Mouse (Mus musculus) CH12.LX (cell line): Measurements from ENCODE around the gene Irgm2. TPM values are rescaled to one million over a fixed set of nuclear protein-coding genes. Genes with fewer than 3 reads are reported as not detected.
"Not testable (repeated sequence)": the region's sequence is repeated elsewhere in the genome, so short reads cannot be mapped to it uniquely, and the experiment has no call there.

Source experiments
- DNase-seq: peaks from one replicate; pipeline ENCODE4 v3.0.0-alpha.2; 2013; ENCODE audit errors: extremely low read depth
- H3K27ac ChIP-seq: 2 replicates; pipeline ENCODE4 v1.5.1; 2012; ENCODE audit warnings: low read depth, mild to moderate bottlenecking, control low read depth, moderate library complexity; ENCODE audit not compliant: insufficient read depth
- H3K27me3 ChIP-seq: replicated peaks from 2 replicates; pipeline ENCODE3; 2012; ENCODE audit warnings: inconsistent platforms
- H3K36me3 ChIP-seq, 2 experiments: replicated peaks in 1 of 2; 2 replicates each; pipeline versions ENCODE3 to v1.6.1; 2012; ENCODE audit warnings: inconsistent platforms in 1 of 2, low read length in 1 of 2, mild to moderate bottlenecking in 1 of 2, mixed read lengths in 1 of 2, moderate library complexity in 1 of 2; ENCODE audit not compliant: control insufficient read depth in 1 of 2, insufficient read depth in 1 of 2
- H3K4me1 ChIP-seq, 2 experiments: 2 replicates each; pipeline ENCODE4 v1.6.1; 2012; ENCODE audit warnings: inconsistent platforms in 1 of 2, moderate library complexity in 1 of 2; ENCODE audit not compliant: insufficient read depth in 2 of 2, control insufficient read depth in 1 of 2
- H3K4me2 ChIP-seq: 2 replicates; pipeline ENCODE4 v1.6.1; 2012; ENCODE audit warnings: low read depth, mild to moderate bottlenecking, control low read depth; ENCODE audit not compliant: poor library complexity, insufficient read depth, severe bottlenecking
- H3K4me3 ChIP-seq, 3 experiments: fragments of 150-350 bp in 1 of 3; sonication (generic) in 1 of 3; replicated peaks in 1 of 3; 2 replicates each; pipeline versions ENCODE3 to v1.5.1; 2011 to 2012; ENCODE audit warnings: low read depth in 2 of 3, low read length in 2 of 3, mild to moderate bottlenecking in 2 of 3, moderate library complexity in 2 of 3, control low read depth in 1 of 3, improper control_type of control experiment in 1 of 3, inconsistent platforms in 1 of 3, mixed read lengths in 1 of 3; ENCODE audit not compliant: poor library complexity in 1 of 3
- H3K79me2 ChIP-seq: replicated peaks from 2 replicates; pipeline ENCODE4 v1.6.1; 2012; ENCODE audit warnings: mild to moderate bottlenecking, moderate library complexity; ENCODE audit not compliant: control insufficient read depth, poor library complexity, insufficient read depth, severe bottlenecking; ENCODE audit errors: extremely low read depth
- H3K9ac ChIP-seq: 2 replicates; pipeline ENCODE4 v1.6.1; 2012; ENCODE audit warnings: low read depth, mild to moderate bottlenecking, control low read depth, moderate library complexity; ENCODE audit not compliant: insufficient read depth
- H3K9me3 ChIP-seq: replicated peaks from 2 replicates; pipeline ENCODE3; 2012; ENCODE audit warnings: low read length, inconsistent platforms, mixed read lengths
- BHLHE40 ChIP-seq: IDR thresholded peaks from 2 replicates; pipeline ENCODE4 v1.6.1; 2011; ENCODE audit warnings: mild to moderate bottlenecking, low read depth, low read length, improper control_type of control experiment
- E2F4 ChIP-seq: IDR thresholded peaks from 2 replicates; pipeline ENCODE4 v1.6.1; 2011; ENCODE audit warnings: low read depth, low read length, improper control_type of control experiment; ENCODE audit not compliant: insufficient replicate concordance
- ELF1 ChIP-seq: IDR thresholded peaks from 2 replicates; pipeline ENCODE4 v1.6.1; 2014; ENCODE audit warnings: low read depth, mild to moderate bottlenecking, inconsistent platforms, low read length, improper control_type of control experiment
- EP300 ChIP-seq: IDR thresholded peaks from 2 replicates; pipeline ENCODE4 v1.6.1; 2011; ENCODE audit warnings: low read length, improper control_type of control experiment
- ETS1 ChIP-seq: conservative IDR thresholded peaks from 2 replicates; pipeline ENCODE4 v1.6.1; 2012; ENCODE audit warnings: low read depth, mild to moderate bottlenecking, inconsistent platforms, low read length, improper control_type of control experiment, moderate library complexity
- GABPA ChIP-seq: IDR thresholded peaks from 2 replicates; pipeline ENCODE4 v1.6.1; 2012; ENCODE audit warnings: low read depth, low read length, improper control_type of control experiment, inconsistent platforms; ENCODE audit not compliant: insufficient replicate concordance
- JUND ChIP-seq: conservative IDR thresholded peaks from 2 replicates; pipeline ENCODE4 v1.6.1; 2011; ENCODE audit warnings: low read depth, low read length, improper control_type of control experiment
- KAT2A ChIP-seq: IDR thresholded peaks from 2 replicates; pipeline ENCODE4 v1.6.1; 2012; ENCODE audit warnings: low read length, improper control_type of control experiment, inconsistent platforms; ENCODE audit not compliant: insufficient replicate concordance
- MAFK ChIP-seq: IDR thresholded peaks from 2 replicates; pipeline ENCODE4 v1.6.1; 2011; ENCODE audit warnings: low read length, improper control_type of control experiment; ENCODE audit not compliant: insufficient replicate concordance
- MAX ChIP-seq: IDR thresholded peaks from 2 replicates; pipeline ENCODE4 v1.6.1; 2011; ENCODE audit warnings: low read length, improper control_type of control experiment
- NRF1 ChIP-seq: IDR thresholded peaks from 2 replicates; pipeline ENCODE4 v1.6.1; 2014; ENCODE audit warnings: low read depth, mild to moderate bottlenecking, inconsistent platforms, low read length, improper control_type of control experiment, moderate library complexity
- PAX5 ChIP-seq: IDR thresholded peaks from 2 replicates; pipeline ENCODE4 v1.6.1; 2012; ENCODE audit warnings: low read length, inconsistent platforms, mixed read lengths
- POLR2AphosphoS2 ChIP-seq: IDR thresholded peaks from 2 replicates; pipeline ENCODE4 v1.6.1; 2011; ENCODE audit warnings: low read depth, low read length, improper control_type of control experiment
- RAD21 ChIP-seq: IDR thresholded peaks from 2 replicates; pipeline ENCODE4 v1.6.1; 2011; ENCODE audit warnings: low read depth, mild to moderate bottlenecking, low read length, improper control_type of control experiment, moderate library complexity
- SMC3 ChIP-seq: IDR thresholded peaks from 2 replicates; pipeline ENCODE4 v1.6.1; 2011; ENCODE audit warnings: low read depth, low read length, improper control_type of control experiment
- TBP ChIP-seq: conservative IDR thresholded peaks from 2 replicates; pipeline ENCODE4 v1.6.1; 2011; ENCODE audit warnings: low read depth, low read length, improper control_type of control experiment
- USF1 ChIP-seq: IDR thresholded peaks from 2 replicates; pipeline ENCODE4 v1.6.1; 2014; ENCODE audit warnings: low read depth, mild to moderate bottlenecking, inconsistent platforms, low read length, improper control_type of control experiment
- USF2 ChIP-seq: conservative IDR thresholded peaks from 2 replicates; pipeline ENCODE4 v1.6.1; 2011; ENCODE audit warnings: low read depth, low read length, improper control_type of control experiment
- dilution Hi-C: fragments of 300-500 bp; cut with MboI; formaldehyde crosslinking; loops from 2 replicates; pipeline ENCODE4 v1.14.3; 2020; ENCODE audit warnings: low sequenced_read_pairs; ENCODE audit not compliant: extremely low pct_unique_long_range_greater_than_20kb, extremely low pct_ligation_motif_present
- in situ Hi-C: fragments of 300-500 bp; cut with MboI; formaldehyde crosslinking; loops from 3 replicates; pipeline ENCODE4 v1.14.3; 2019; ENCODE audit warnings: low sequenced_read_pairs, low pct_ligation_motif_present, low pct_unique_long_range_greater_than_20kb, mixed read lengths
- polyA plus RNA-seq: library from polyadenylated mRNA; unstranded; fragments of >175 nt; gene quantifications from 2 replicates; pipeline ENCODE4 v1.2.1, GENCODE M21; 2012; ENCODE audit warnings: low read depth; ENCODE audit not compliant: insufficient read length
- total RNA-seq, 2 experiments: library from RNA; depleted of rRNA; stranded (reverse); fragments of 300-350 nt in 1 of 2; fragments of >200 nt in 1 of 2; gene quantifications; 2 replicates each; pipeline ENCODE4 v1.2.3; 2012 to 2014

Gene Irgm2
- total and polyA plus RNA-seq, 3 experiments: 4.3 to 5.2 (median 4.7) TPM

GRCm38 (mm10) chr11:58226425-58226824 is 27.0 kb downstream of the Irgm2 start:
- no peak for DNase-seq
- TF ChIP-seq ETS1 (no peak), E2F4 (no peak), KAT2A (no peak), EP300 (no peak), MAX (no peak), PAX5 (no peak), GABPA (no peak), JUND (no peak), RAD21 (no peak), USF2 (no peak), USF1 (no peak), POLR2AphosphoS2 (no peak), ELF1 (no peak), NRF1 (no peak), SMC3 (no peak), BHLHE40 (no peak), MAFK (no peak)
- H3K9me3 ChIP-seq: no peaks in the 10 kb centered on the region
- H3K9ac ChIP-seq: no peak overlapping the region
- peaks cover 17% of the 10 kb centered on the region for H3K27me3 ChIP-seq
- in situ Hi-C loops (no loop called here), dilution Hi-C loops (no loop called here)
- H3K79me2 ChIP-seq: no peaks in the 10 kb centered on the region
- H3K27ac ChIP-seq: no peak overlapping the region
- no peak overlapping the region for H3K4me2 ChIP-seq
- peaks cover 0 to 3% of the 10 kb centered on the region in 2 experiments for H3K36me3 ChIP-seq
- H3K4me1 ChIP-seq: peaks cover 8 to 21% of the 10 kb centered on the region in 2 experiments
- no peak overlapping the region for H3K4me3 ChIP-seq

DNA sequence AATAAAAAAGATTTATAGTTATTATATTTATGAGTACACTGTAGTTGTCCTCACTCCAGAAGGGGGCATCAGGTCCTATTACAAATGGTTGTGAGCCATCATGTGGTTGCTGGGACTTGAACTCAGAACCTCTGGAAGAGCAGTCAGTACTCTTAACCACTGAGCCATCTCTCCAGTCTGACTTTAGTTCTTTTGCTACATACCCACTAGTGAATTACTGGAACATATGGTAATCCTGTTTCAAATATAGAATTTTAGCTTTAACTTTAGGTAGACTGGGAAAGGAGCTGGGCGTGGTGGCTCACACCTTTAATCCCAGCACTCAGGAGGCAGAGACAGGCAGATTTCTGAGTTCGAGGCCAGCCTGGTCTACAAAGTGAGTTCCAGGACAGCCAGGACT is 28.6 kb downstream of the Irgm2 start:
- DNase-seq, H3K4me2 ChIP-seq, in situ Hi-C loops, dilution Hi-C loops, H3K9me3 ChIP-seq, H3K9ac ChIP-seq, H3K79me2 ChIP-seq, H3K36me3 ChIP-seq, H3K27ac ChIP-seq, H3K4me3 ChIP-seq: not testable (repeated sequence)
- H3K27me3 ChIP-seq: peaks cover 31% of the 10 kb centered on the region
- TF ChIP-seq TBP: peak; percentile 85
- peak; percentile 31; the same call in 1 of the 2 replicates for TF ChIP-seq ELF1
- H3K4me1 ChIP-seq: peaks cover 12 to 26% of the 10 kb centered on the region in 2 experiments
